Mouse (Mus musculus): ENCODE results near the gene Pgghg.

Gene Pgghg

DNA sequence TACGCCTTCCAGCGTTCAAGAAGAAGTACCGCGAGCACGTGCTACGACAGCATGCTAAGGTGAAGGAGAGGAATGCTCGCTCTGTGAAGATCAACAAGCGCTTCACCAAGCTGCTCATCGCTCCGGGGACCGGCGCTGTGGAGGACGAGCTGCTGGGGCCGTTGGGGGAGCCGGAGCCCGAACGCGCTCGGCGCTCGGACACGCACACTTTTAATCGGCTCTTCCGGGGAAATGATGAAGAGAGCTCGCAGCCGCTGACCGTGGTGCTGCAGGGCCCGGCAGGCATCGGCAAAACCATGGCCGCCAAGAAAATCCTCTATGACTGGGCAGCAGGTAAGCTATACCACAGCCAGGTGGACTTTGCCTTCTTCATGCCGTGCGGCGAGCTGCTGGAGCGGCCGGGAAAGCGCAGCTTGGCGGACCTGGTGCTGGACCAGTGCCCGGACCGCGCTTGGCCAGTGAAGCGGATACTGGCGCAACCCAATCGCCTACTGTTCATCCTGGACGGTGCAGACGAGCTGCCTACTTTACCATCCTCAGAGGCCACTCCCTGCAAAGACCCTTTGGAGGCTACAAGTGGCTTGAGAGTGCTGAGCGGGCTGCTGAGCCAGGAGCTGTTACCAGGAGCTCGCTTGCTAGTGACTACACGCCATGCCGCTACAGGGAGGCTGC, 18.7 kb upstream of the Pgghg start:
- DNase-seq (ENCODE audit: low spot score in 2 of 2), result no peak

DNA sequence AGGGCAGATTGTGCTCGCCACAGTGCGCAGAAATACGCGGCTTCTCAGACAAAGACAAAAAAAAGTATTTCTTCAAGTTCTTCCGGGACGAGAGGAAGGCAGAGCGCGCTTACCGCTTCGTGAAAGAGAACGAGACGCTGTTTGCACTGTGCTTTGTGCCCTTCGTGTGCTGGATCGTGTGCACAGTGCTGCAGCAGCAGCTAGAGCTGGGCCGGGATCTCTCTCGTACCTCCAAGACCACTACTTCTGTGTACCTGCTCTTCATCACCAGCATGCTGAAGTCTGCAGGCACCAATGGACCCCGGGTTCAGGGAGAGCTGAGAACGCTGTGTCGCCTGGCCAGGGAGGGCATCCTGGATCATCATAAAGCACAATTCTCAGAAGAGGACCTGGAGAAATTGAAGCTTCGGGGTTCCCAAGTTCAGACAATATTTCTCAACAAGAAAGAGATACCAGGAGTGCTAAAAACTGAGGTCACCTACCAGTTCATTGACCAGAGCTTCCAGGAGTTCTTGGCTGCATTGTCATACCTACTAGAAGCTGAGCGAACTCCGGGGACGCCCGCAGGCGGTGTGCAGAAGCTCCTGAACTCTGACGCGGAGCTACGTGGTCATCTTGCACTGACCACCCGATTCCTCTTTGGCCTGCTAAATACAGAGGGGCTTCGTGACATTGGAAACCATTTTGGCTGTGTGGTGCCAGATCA, 18.0 kb upstream of the Pgghg start:
- DNase-seq (ENCODE audit: low spot score in 2 of 2), result no peak

- DNase-seq (ENCODE audit: low spot score in 2 of 2), result no peak
These were observed 14.0 kb upstream of the Pgghg start for GRCm38 (mm10) chr7:140927181-140927580.

GRCm38 (mm10) chr7:140938436-140938835, 2.8 kb upstream of the Pgghg start:
- DNase-seq (ENCODE audit: low spot score in 2 of 2), result no peak

DNA sequence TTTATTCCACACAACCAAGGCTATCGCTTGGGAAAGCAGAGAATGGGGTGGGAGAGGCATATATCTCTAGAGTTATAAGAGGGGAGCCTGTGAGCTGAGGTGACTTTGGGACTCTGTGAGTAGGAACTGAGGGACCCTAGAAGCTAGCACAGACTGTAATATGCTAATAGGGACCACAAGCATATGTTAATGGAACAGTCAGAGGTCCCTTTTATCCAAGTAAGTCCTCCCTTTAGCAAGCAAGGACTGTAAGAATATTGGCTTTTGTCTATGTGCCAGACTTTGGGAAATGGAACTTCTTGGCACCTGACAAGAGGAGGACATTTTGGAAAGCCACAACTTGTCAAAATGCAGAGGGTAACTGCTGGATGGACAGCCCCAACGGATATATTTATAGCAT, 2.3 kb upstream of the Pgghg start:
- no peak for DNase-seq (ENCODE audit: low spot score in 2 of 2)

GRCm38 (mm10) chr7:140939669-140940171, 1.5 kb upstream of the Pgghg start:
- no peak for DNase-seq (ENCODE audit: low spot score in 2 of 2)

- no peak for DNase-seq (ENCODE audit: low spot score in 2 of 2)
These were observed 1.1 kb downstream of the Pgghg start for GRCm38 (mm10) chr7:140942341-140942740.

GRCm38 (mm10) chr7:140942811-140943210, 1.6 kb downstream of the Pgghg start:
- no peak for DNase-seq (ENCODE audit: low spot score in 2 of 2)

- DNase-seq (ENCODE audit: low spot score in 2 of 2), result no peak
These were observed 2.2 kb downstream of the Pgghg start for GRCm38 (mm10) chr7:140943356-140943755.

DNA sequence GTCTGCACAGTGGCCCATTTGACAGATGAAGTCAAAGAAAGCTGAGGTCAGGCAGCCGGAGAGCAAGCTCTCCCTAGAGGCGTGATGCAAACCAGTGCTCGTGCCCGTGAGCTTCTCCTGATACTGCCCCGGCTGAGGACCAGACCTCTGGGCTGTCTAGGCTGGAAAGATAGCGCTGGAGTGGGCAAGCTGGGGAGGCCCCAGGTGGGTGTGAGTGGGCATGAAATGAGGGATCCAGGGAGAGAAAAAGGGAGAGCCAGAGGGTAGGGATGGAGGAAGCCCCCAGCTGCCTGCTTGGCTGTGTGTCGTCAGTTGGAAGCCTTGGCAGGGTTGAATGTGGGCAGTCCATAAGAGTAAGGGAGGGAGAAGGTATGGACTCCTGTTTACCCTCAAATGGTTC, 3.0 kb downstream of the Pgghg start:
- DNase-seq (ENCODE audit: low spot score in 2 of 2), result no peak

- DNase-seq (ENCODE audit: low spot score in 2 of 2), result no peak
These were observed 4.1 kb downstream of the Pgghg start for GRCm38 (mm10) chr7:140945247-140945646.

- DNase-seq (ENCODE audit: low spot score in 2 of 2), result no peak
These were observed 5.1 kb downstream of the Pgghg start for GRCm38 (mm10) chr7:140946311-140946710.

- DNase-seq (ENCODE audit: low spot score in 2 of 2), result peak; percentile 62 to 75
These were observed 5.8 kb downstream of the Pgghg start for GRCm38 (mm10) chr7:140946980-140947379.

GRCm38 (mm10) chr7:140948161-140948560, 7.0 kb downstream of the Pgghg start:
- DNase-seq (ENCODE audit: low spot score in 2 of 2), result no peak

- no peak for DNase-seq (ENCODE audit: low spot score in 2 of 2)
These were observed 8.1 kb downstream of the Pgghg start for GRCm38 (mm10) chr7:140949255-140949654.

- DNase-seq (ENCODE audit: low spot score in 2 of 2), result no peak
These were observed 8.8 kb downstream of the Pgghg start, which contains the start of gene Ifitm5 for GRCm38 (mm10) chr7:140949824-140950530. Gene Ifitm5 (minus strand): TSS chr7:140950291.

DNA sequence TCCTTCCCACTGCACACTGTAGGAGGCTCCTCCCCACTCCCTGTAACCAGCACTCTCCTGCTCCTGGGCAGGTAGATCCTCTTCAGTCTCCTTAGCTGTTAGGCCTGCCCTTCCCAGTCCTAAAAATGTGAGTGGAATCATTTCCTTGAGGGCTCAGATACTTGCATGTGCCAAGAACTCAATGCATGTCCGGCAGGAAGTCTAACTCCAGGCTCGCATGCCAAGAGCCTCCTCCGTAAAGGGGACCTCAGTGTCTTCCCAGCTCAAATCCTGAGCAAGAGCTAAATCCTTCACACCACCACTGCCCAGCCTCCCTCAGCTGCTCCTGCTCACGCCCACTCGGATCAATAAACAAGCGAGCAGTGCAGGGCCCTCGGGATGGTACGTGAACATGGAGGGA, 9.9 kb downstream of the Pgghg start:
- no peak for DNase-seq (ENCODE audit: low spot score in 2 of 2)

GRCm38 (mm10) chr7:140951765-140952164, 10.6 kb downstream of the Pgghg start:
- DNase-seq (ENCODE audit: low spot score in 2 of 2), result no peak

DNA sequence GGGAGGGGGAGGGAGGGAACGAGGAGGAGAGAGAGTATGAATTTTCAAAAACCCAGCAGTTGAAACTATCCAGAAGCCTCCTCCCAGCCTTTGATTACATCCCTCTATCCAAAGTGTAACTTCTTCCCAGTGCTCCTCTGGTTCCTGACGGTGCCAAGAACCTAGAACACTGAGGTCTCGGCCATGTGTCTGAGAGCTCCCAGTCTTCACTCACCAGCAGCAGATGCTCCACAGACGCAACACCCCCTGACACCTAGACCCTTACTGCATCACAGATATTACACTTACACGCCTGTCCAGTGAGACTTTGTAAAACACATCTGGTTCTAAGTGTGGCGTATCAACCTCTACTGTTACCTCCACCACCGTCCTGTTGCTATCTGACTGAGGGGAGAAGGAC, 11.2 kb downstream of the Pgghg start:
- no peak for DNase-seq (ENCODE audit: low spot score in 2 of 2)

GRCm38 (mm10) chr7:140953133-140953532, 11.9 kb downstream of the Pgghg start:
- DNase-seq (ENCODE audit: low spot score in 2 of 2), result no peak

DNA sequence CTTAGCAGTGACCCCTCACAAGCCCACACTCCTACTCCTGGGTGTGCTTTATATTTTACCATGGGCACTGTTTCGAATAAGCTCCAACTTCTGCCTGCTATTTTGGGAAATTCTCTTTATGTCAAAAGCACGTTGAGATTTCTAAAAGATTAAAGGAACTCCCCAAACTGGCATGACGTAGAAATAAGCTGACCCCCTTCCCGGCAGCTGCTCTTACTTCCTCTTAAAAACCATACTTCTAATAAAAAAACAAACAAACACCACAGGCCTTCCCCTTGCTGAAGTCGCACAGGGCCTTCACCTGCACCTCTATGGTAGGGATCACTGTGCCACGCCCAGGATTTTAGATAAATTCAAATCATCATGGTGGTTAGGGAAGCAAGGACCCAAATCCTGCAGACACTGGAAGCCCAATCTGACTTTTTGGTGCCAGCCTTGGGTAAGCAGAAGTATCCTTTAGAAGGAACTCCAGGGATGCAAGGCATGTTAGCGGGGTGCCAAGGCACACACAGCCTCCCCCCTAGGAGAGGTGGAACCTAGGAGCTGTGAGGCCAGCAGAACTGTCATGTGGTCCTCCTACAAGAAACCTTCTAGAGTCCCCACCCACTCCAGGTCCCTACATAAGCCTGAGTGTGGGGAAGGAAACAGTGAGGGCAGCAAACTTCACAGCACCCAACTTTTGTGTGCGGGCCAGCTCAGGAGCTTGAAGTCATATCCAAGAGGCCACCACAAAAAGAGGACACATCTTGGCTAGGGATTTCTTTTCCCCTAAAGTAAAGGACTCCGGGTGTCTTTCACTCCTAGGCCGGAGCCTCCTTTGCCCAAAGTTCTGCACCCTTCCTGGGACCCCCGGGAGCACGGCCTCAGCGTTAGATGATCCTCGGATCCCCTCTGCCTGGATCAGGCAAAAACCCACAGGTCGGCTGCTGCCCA, 12.9 kb downstream of the Pgghg start:
- peak in 1 of 2 experiments; percentile 28 for DNase-seq (ENCODE audit: low spot score in 2 of 2)

- DNase-seq (ENCODE audit: low spot score in 2 of 2), result no peak
These were observed 13.5 kb downstream of the Pgghg start for GRCm38 (mm10) chr7:140954733-140955071.

Measured in natural killer cell, adult 2 months (primary cell).